In genomic region chr3:37888455-37888854, GRCm38 (mm10) we compare ENCODE assay signal across 16 mouse cellular contexts.
DNase-seq lines count a peak whose midpoint lies in the region; ATAC-seq and TF ChIP-seq lines count a peak whose summit lies in the region.
"Had no signal": no experiment of that assay in that cellular context is flagged by ENCODE, and none has a peak within 500 bp of the region (broad histone marks: within the 10 kb centered on the region; RNA-seq: fewer than 3 reads in every experiment).

No protein-coding gene starts in this region.

- no peak for TF ChIP-seq EP300 in stomach, postnatal 0 days (optimal IDR thresholded peaks at IDR 0.05)

- H3K4me3 ChIP-seq in intestine, embryonic 16.5 days (ENCODE audit: low read length), result no peak overlapping the region
- H3K4me3 ChIP-seq in intestine, postnatal 0 days (ENCODE audit: low read depth, low read length), result no peak overlapping the region
- no peak overlapping the region for H3K4me3 ChIP-seq in liver, adult 2 months (ENCODE audit: insufficient read depth, low read depth, low read length)
- no peak overlapping the region for H3K4me3 ChIP-seq in liver, embryonic 12.5 days
- H3K4me3 ChIP-seq in stomach, embryonic 14.5 days (ENCODE audit: low read depth, low read length), result no peak overlapping the region
- H3K4me3 ChIP-seq in stomach, postnatal 0 days (ENCODE audit: low read depth, low read length), result no peak overlapping the region
- H3K4me3 ChIP-seq: embryonic facial prominence, embryonic 15.5 days; heart, embryonic 10.5 days; midbrain, embryonic 13.5 days; neural tube, embryonic 13.5 days had no signal

- H3K4me1 ChIP-seq in intestine, embryonic 16.5 days (ENCODE audit: control insufficient read depth, insufficient read depth, low read length), result peaks cover 10% of the 10 kb centered on the region; the same call in 1 of the 2 replicates
- no peaks in the 10 kb centered on the region for H3K4me1 ChIP-seq in intestine, postnatal 0 days (replicated peaks; ENCODE audit: control insufficient read depth, insufficient read depth, low read length)
- peaks cover 13% of the 10 kb centered on the region for H3K4me1 ChIP-seq in liver, adult 2 months (ENCODE audit: control insufficient read depth, insufficient read depth, low read length)
- H3K4me1 ChIP-seq in liver, embryonic 12.5 days, result 0 out of 2 replicates have a peak, but pooled peaks cover 5% of the 10 kb centered on the region
- H3K4me1 ChIP-seq in stomach, embryonic 14.5 days (ENCODE audit: control insufficient read depth, insufficient read depth, low read length), result peaks cover 10% of the 10 kb centered on the region; the same call in 1 of the 2 replicates
- H3K4me1 ChIP-seq in stomach, postnatal 0 days (replicated peaks; ENCODE audit: control insufficient read depth, insufficient read depth), result no peaks in the 10 kb centered on the region
- H3K4me1 ChIP-seq: embryonic facial prominence, embryonic 15.5 days; heart, embryonic 10.5 days; midbrain, embryonic 13.5 days; neural tube, embryonic 13.5 days had no signal

- peak overlapping the region; percentile 21; the same call in 1 of the 2 replicates for H3K27ac ChIP-seq in intestine, embryonic 16.5 days (ENCODE audit: low read length)
- H3K27ac ChIP-seq in intestine, postnatal 0 days (ENCODE audit: low read depth, low read length), result no peak overlapping the region
- H3K27ac ChIP-seq in liver, adult 2 months (replicated peaks; ENCODE audit: insufficient read depth, low read depth, low read length), result no peak overlapping the region
- no peak overlapping the region for H3K27ac ChIP-seq in liver, embryonic 12.5 days
- H3K27ac ChIP-seq in stomach, embryonic 14.5 days (ENCODE audit: low read length), result peak overlapping the region; percentile 11; the same call in 1 of the 2 replicates
- H3K27ac ChIP-seq in stomach, postnatal 0 days (replicated peaks), result no peak overlapping the region
- H3K27ac ChIP-seq: embryonic facial prominence, embryonic 15.5 days; heart, embryonic 10.5 days; midbrain, embryonic 13.5 days; neural tube, embryonic 13.5 days had no signal

- H3K36me3 ChIP-seq in intestine, embryonic 16.5 days (ENCODE audit: control insufficient read depth, insufficient read depth, low read length), result no peaks in the 10 kb centered on the region
- H3K36me3 ChIP-seq in intestine, postnatal 0 days (ENCODE audit: control insufficient read depth, insufficient read depth), result no peaks in the 10 kb centered on the region
- no peaks in the 10 kb centered on the region for H3K36me3 ChIP-seq in liver, adult 2 months (ENCODE audit: control insufficient read depth, insufficient read depth, low read length)
- no peaks in the 10 kb centered on the region for H3K36me3 ChIP-seq in liver, embryonic 12.5 days
- no peaks in the 10 kb centered on the region for H3K36me3 ChIP-seq in stomach, embryonic 14.5 days (ENCODE audit: control insufficient read depth, insufficient read depth, low read length)
- no peaks in the 10 kb centered on the region for H3K36me3 ChIP-seq in stomach, postnatal 0 days (ENCODE audit: control insufficient read depth, insufficient read depth, low read length)
- H3K36me3 ChIP-seq: embryonic facial prominence, embryonic 15.5 days; heart, embryonic 10.5 days; midbrain, embryonic 13.5 days; neural tube, embryonic 13.5 days had no signal

- 20% methylated on average over 6 of the region's 6 CpGs for WGBS in intestine, embryonic 16.5 days
- 12% methylated on average over 6 of the region's 6 CpGs for WGBS in intestine, postnatal 0 days
- 10% methylated on average over 6 of the region's 6 CpGs for WGBS in liver, adult 2 months
- WGBS in liver, embryonic 12.5 days (ENCODE audit: insufficient replicate concordance), result 56% methylated on average over 6 of the region's 6 CpGs
- whole genome bisulfite sequencing in stomach, embryonic 14.5 days, result 14% methylated on average over 6 of the region's 6 CpGs
- 18% methylated on average over 6 of the region's 6 CpGs for WGBS in stomach, postnatal 0 days

- H3K4me2 ChIP-seq in intestine, embryonic 16.5 days (ENCODE audit: low read depth, low read length), result no peak overlapping the region; the same call in 1 of the 2 replicates
- no peak overlapping the region; the same call in 1 of the 2 replicates for H3K4me2 ChIP-seq in intestine, postnatal 0 days (replicated peaks; ENCODE audit: low read depth)
- H3K4me2 ChIP-seq in liver, embryonic 12.5 days, result no peak overlapping the region
- 0 out of 2 replicates have a peak overlapping the region, but pooled peaks have one; percentile 7 for H3K4me2 ChIP-seq in stomach, embryonic 14.5 days (replicated peaks; ENCODE audit: low read depth, low read length)
- no peak overlapping the region for H3K4me2 ChIP-seq in stomach, postnatal 0 days (replicated peaks; ENCODE audit: low read depth)
- H3K4me2 ChIP-seq: embryonic facial prominence, embryonic 15.5 days; midbrain, embryonic 13.5 days; neural tube, embryonic 13.5 days had no signal

- peak; percentile 97 for DNase-seq in liver, adult 2 months (ENCODE audit: extremely low read depth, low read depth, low spot score)
- no peak for DNase-seq in stomach, postnatal 0 days (ENCODE audit: low spot score)
- no peak for DNase-seq in layer of hippocampus, adult 8-10 months (ENCODE audit: low spot score in 2 of 2)
- DNase-seq: B cell, adult 2 months; cerebellum, adult 18-20 months; cerebellum, postnatal 25 days; thymus, postnatal 36 days had no signal

- no peak for TF ChIP-seq POLR2A in liver, adult 2 months (IDR thresholded peaks at IDR 0.05; ENCODE audit: extremely low read depth, insufficient read depth, low read length)

- no peak for TF ChIP-seq CTCF in intestine, postnatal 0 days (IDR thresholded peaks at IDR 0.05; ENCODE audit: low read depth)
- no peak for TF ChIP-seq CTCF in liver, adult 2 months (IDR thresholded peaks at IDR 0.05; ENCODE audit: low read depth, low read length)
- no peak for TF ChIP-seq CTCF in stomach, postnatal 0 days (IDR thresholded peaks at IDR 0.05; ENCODE audit: low read depth)

- ATAC-seq in intestine, embryonic 16.5 days, result no peak
- no peak for ATAC-seq in intestine, postnatal 0 days
- ATAC-seq in liver, embryonic 12.5 days, result no peak
- no peak for ATAC-seq in stomach, embryonic 14.5 days (ENCODE audit: insufficient number of reproducible peaks, insufficient read depth, low FRiP score, low read depth)
- no peak for ATAC-seq in stomach, postnatal 0 days (ENCODE audit: low FRiP score, low TSS enrichment)
- ATAC-seq: forebrain, embryonic 16.5 days; midbrain, embryonic 13.5 days had no signal

- 0 out of 2 replicates have a peak, but pooled peaks cover 3% of the 10 kb centered on the region for H3K9me3 ChIP-seq in intestine, embryonic 16.5 days (ENCODE audit: control insufficient read depth, low read length)
- no peaks in the 10 kb centered on the region for H3K9me3 ChIP-seq in intestine, postnatal 0 days (ENCODE audit: control insufficient read depth)
- H3K9me3 ChIP-seq in liver, embryonic 12.5 days (replicated peaks), result no peaks in the 10 kb centered on the region
- peaks cover 3% of the 10 kb centered on the region; the same call in 1 of the 2 replicates for H3K9me3 ChIP-seq in stomach, embryonic 14.5 days (ENCODE audit: control insufficient read depth, low read depth, low read length)
- no peaks in the 10 kb centered on the region for H3K9me3 ChIP-seq in stomach, postnatal 0 days (ENCODE audit: control insufficient read depth, low read length)
- H3K9me3 ChIP-seq: embryonic facial prominence, embryonic 15.5 days; heart, embryonic 10.5 days; neural tube, embryonic 13.5 days had no signal

- H3K27me3 ChIP-seq in intestine, embryonic 16.5 days (replicated peaks; ENCODE audit: control insufficient read depth, insufficient read depth, low read length), result no peaks in the 10 kb centered on the region
- H3K27me3 ChIP-seq in intestine, postnatal 0 days (replicated peaks; ENCODE audit: control insufficient read depth, insufficient read depth, low read length), result no peaks in the 10 kb centered on the region
- no peaks in the 10 kb centered on the region for H3K27me3 ChIP-seq in liver, adult 2 months (ENCODE audit: control insufficient read depth, insufficient read depth, low read length)
- no peaks in the 10 kb centered on the region for H3K27me3 ChIP-seq in liver, embryonic 12.5 days (replicated peaks)
- no peaks in the 10 kb centered on the region for H3K27me3 ChIP-seq in stomach, embryonic 14.5 days (ENCODE audit: control insufficient read depth, insufficient read depth, low read length)
- no peaks in the 10 kb centered on the region for H3K27me3 ChIP-seq in stomach, postnatal 0 days (ENCODE audit: control insufficient read depth, insufficient read depth, low read length)
- H3K27me3 ChIP-seq: embryonic facial prominence, embryonic 15.5 days; midbrain, embryonic 13.5 days had no signal

- H3K9ac ChIP-seq in intestine, embryonic 16.5 days (ENCODE audit: low read depth, low read length), result no peak overlapping the region
- H3K9ac ChIP-seq in intestine, postnatal 0 days (ENCODE audit: low read depth, low read length), result no peak overlapping the region
- no peak overlapping the region for H3K9ac ChIP-seq in liver, adult 2 months (ENCODE audit: low read depth, low read length)
- no peak overlapping the region for H3K9ac ChIP-seq in liver, embryonic 12.5 days
- no peak overlapping the region for H3K9ac ChIP-seq in stomach, embryonic 14.5 days (replicated peaks; ENCODE audit: low read depth, low read length)
- no peak overlapping the region for H3K9ac ChIP-seq in stomach, postnatal 0 days (ENCODE audit: low read length)
- H3K9ac ChIP-seq: embryonic facial prominence, embryonic 15.5 days; midbrain, embryonic 13.5 days; neural tube, embryonic 13.5 days had no signal

- no peaks in the 10 kb centered on the region for H3K79me2 ChIP-seq in liver, adult 2 months (ENCODE audit: control insufficient read depth, insufficient read depth, low read length)

Comparison
In these comparisons a context has a peak if more than half of its experiments do, and no peak if none do; other contexts are left out.
1. H3K27ac ChIP-seq: peak in intestine, embryonic 16.5 days (single experiment) and stomach, embryonic 14.5 days (single experiment); none in intestine, postnatal 0 days (single experiment), liver, adult 2 months (single experiment), liver, embryonic 12.5 days (single experiment) and stomach, postnatal 0 days (single experiment).